Mouse (Mus musculus) ovary, postnatal 10 days (tissue): ENCODE measurements around the gene Gzmm.

Source experiments
- DNase-seq: peaks from one replicate; pipeline ENCODE4 v3.0.0; 2022; ENCODE audit warnings: low spot score

Gene Gzmm

GRCm38 (mm10) chr10:79726090-79726489, 37.3 kb downstream of the Gzmm start:
- DNase-seq, result no peak

- DNase-seq, result no peak
Observed at GRCm38 (mm10) chr10:79728323-79729249, 39.8 kb downstream of the Gzmm start.

- DNase-seq, result no peak
Observed at GRCm38 (mm10) chr10:79729357-79729965, 40.6 kb downstream of the Gzmm start.

GRCm38 (mm10) chr10:79732500-79732899, 43.7 kb downstream of the Gzmm start:
- no peak for DNase-seq

- no peak for DNase-seq
Observed at GRCm38 (mm10) chr10:79733847-79734246, 45.0 kb downstream of the Gzmm start.

GRCm38 (mm10) chr10:79735361-79735760, 46.5 kb downstream of the Gzmm start:
- DNase-seq, result no peak

- no peak for DNase-seq
Observed at GRCm38 (mm10) chr10:79736706-79737105, 47.9 kb downstream of the Gzmm start.

- DNase-seq, result no peak
Observed at GRCm38 (mm10) chr10:79738259-79738658, 49.4 kb downstream of the Gzmm start.

GRCm38 (mm10) chr10:79739234-79739633, 50.4 kb downstream of the Gzmm start:
- DNase-seq, result no peak

- no peak for DNase-seq
Observed at GRCm38 (mm10) chr10:79740863-79741262, 52.0 kb downstream of the Gzmm start.

GRCm38 (mm10) chr10:79743161-79743560, 54.3 kb downstream of the Gzmm start:
- DNase-seq, result no peak

GRCm38 (mm10) chr10:79743650-79744365, 55.0 kb downstream of the Gzmm start:
- no peak for DNase-seq
